8 mouse cellular contexts compared by ENCODE assay signal in genomic region chr6:89239511-89239910, GRCm38 (mm10).
DNase-seq lines count a peak whose midpoint lies in the region; ATAC-seq lines count a peak whose summit lies in the region.

No protein-coding gene starts in this region.

- no peak for DNase-seq in midbrain, embryonic 10.5 days (ENCODE audit: low spot score)
- no peak for DNase-seq in midbrain, embryonic 11.5 days (ENCODE audit: low spot score, missing footprints)
- peak; percentile 92 to 94 for DNase-seq in cerebellum, adult 18-20 months
- DNase-seq in heart, adult 8-10 months (ENCODE audit: low spot score): peak; percentile 78
- DNase-seq in kidney, postnatal 25 days: peak; percentile 20 to 68
- DNase-seq in retina, embryonic 14.5 days (ENCODE audit: low spot score): peak; percentile 21
- no peak for DNase-seq in spleen, postnatal 4 days (ENCODE audit: low spot score in 2 of 2)

- H3K36me3 ChIP-seq in midbrain, embryonic 10.5 days: no peaks in the 10 kb centered on the region
- H3K36me3 ChIP-seq in midbrain, embryonic 11.5 days (ENCODE audit: control insufficient read depth, insufficient read depth, low read length): no peaks in the 10 kb centered on the region

- H3K9ac ChIP-seq in midbrain, embryonic 11.5 days (ENCODE audit: low read length): no peak overlapping the region

- WGBS in midbrain, embryonic 10.5 days: 54% methylated on average over 8 of the region's 8 CpGs
- 36% methylated on average over 8 of the region's 8 CpGs for WGBS in midbrain, embryonic 11.5 days

- H3K27ac ChIP-seq in midbrain, embryonic 10.5 days (replicated peaks): peak overlapping the region; percentile 56; the same call in 1 of the 2 replicates
- no peak overlapping the region for H3K27ac ChIP-seq in midbrain, embryonic 11.5 days (ENCODE audit: low read depth, low read length)

- no peak overlapping the region for H3K4me2 ChIP-seq in midbrain, embryonic 11.5 days

- peaks cover 75% of the 10 kb centered on the region for H3K4me1 ChIP-seq in midbrain, embryonic 10.5 days
- peaks cover 38% of the 10 kb centered on the region for H3K4me1 ChIP-seq in midbrain, embryonic 11.5 days (ENCODE audit: control insufficient read depth, insufficient read depth, low read length)

- no peak overlapping the region for H3K4me3 ChIP-seq in midbrain, embryonic 10.5 days
- H3K4me3 ChIP-seq in midbrain, embryonic 11.5 days (ENCODE audit: low read depth, low read length): no peak overlapping the region

- no peaks in the 10 kb centered on the region for H3K9me3 ChIP-seq in midbrain, embryonic 10.5 days (replicated peaks)
- no peaks in the 10 kb centered on the region for H3K9me3 ChIP-seq in midbrain, embryonic 11.5 days (ENCODE audit: control insufficient read depth, low read length)

- H3K27me3 ChIP-seq in midbrain, embryonic 10.5 days (ENCODE audit: low read depth, poor library complexity, severe bottlenecking): peaks cover 36% of the 10 kb centered on the region
- H3K27me3 ChIP-seq in midbrain, embryonic 11.5 days (ENCODE audit: control insufficient read depth, insufficient read depth, low read length): peaks cover 2% of the 10 kb centered on the region; the same call in 1 of the 2 replicates

- no peak for ATAC-seq in midbrain, embryonic 11.5 days (ENCODE audit: low FRiP score)
- no peak for ATAC-seq in megakaryocyte, adult 5-6 weeks (ENCODE audit: poor library complexity, severe bottlenecking)

Comparison
In these comparisons a context has a peak if more than half of its experiments do, and no peak if none do; other contexts are left out.
1. DNase-seq: peak in cerebellum, adult 18-20 months (2 of 2), heart, adult 8-10 months (single experiment), kidney, postnatal 25 days (2 of 2) and retina, embryonic 14.5 days (single experiment); none in midbrain, embryonic 10.5 days (single experiment), midbrain, embryonic 11.5 days (single experiment) and spleen, postnatal 4 days (0 of 2).